Mouse (Mus musculus) liver, adult 10 weeks (tissue): ENCODE results near the gene Olfr625-ps1. TPM values are rescaled to one million over a fixed set of nuclear protein-coding genes. Genes with fewer than 3 reads are reported as not detected.

Experiments
- polyA plus RNA-seq: library from polyadenylated mRNA; stranded (reverse); fragments of 350-450 nt; fragmentation: Illumina TruSeq; extraction: RNeasy Lipid Tissue Mini Kit (QIAGEN cat#74804); gene quantifications from one replicate; pipeline ENCODE4 v1.2.3, GENCODE M21; 2014; ENCODE audit warnings: low read depth, low replicate concordance

The Olfr625-ps1 gene
- not detected for polyA plus RNA-seq

GRCm38 (mm10) chr7:103682420-103682819 is at the start of gene Olfr625-ps1:
TSS of gene Olfr625-ps1 (plus strand) at chr7:103682720.

GRCm38 (mm10) chr7:103642602-103643001 is 39.9 kb upstream of the Olfr625-ps1 start, which contains the start of gene Olfr622:
TSS of gene Olfr622 (minus strand) at chr7:103642702.

GRCm38 (mm10) chr7:103663598-103663997 is 18.9 kb upstream of the Olfr625-ps1 start, which contains the start of gene Olfr623:
TSS of gene Olfr623 (minus strand) at chr7:103663698.

DNA sequence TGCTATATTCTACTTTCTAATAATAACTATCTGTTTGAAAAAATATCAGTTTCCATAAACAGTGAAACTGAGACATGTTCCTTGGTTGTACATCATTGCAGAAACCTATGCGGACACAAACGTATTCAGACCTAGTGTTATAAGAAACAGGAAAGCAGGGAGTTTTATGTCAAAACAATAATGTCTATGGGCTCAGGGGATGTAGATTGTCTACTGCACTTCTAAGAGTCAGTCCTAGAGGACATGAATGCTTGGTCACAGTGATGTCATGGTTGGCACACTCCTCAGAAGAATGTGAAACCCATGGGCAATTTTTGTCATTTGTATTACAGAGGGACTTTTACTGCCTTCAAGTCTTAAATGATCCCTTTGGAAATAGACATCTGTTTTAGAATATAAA is 11.4 kb upstream of the Olfr625-ps1 start, which contains the start of gene Olfr624:
Gene Olfr624 (minus strand): TSS at position 101 of the 400 bp plus-strand sequence.

GRCm38 (mm10) chr7:103714371-103714770 is 31.9 kb downstream of the Olfr625-ps1 start, which contains the start of gene Olfr243:
TSS of gene Olfr243 (plus strand) at chr7:103714671.

DNA sequence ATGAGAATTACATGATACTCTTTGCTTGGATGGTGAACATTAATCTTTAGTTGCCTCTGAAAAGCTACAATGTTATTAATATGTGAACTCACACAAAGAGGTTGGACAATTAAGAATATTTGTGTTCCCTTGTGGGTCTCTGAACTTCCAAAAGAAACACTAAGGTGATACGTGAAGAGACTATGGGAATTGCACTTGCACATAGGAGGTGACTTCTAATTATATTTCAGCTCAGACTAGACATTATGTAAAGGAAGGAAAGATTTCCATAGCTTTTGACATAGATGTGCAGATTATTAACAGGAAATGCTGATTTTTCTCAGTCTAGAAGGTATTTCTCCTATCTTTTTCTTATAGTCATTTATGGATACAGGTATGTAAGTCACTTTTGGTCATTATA is 47.6 kb downstream of the Olfr625-ps1 start, which contains the start of gene Olfr628:
Gene Olfr628 (plus strand): TSS at position 301 of the 400 bp plus-strand sequence.

Other genes starting within 250 kb of the Olfr625-ps1 start
- gene Olfr605, start 237.3 kb upstream of the Olfr625-ps1 start, polyA plus RNA-seq: not detected
- gene Olfr606, start 233.7 kb upstream of the Olfr625-ps1 start, polyA plus RNA-seq: not detected
- not detected for gene Olfr607, start 218.6 kb upstream of the Olfr625-ps1 start, polyA plus RNA-seq
- not detected for gene Olfr608, start 212.8 kb upstream of the Olfr625-ps1 start, polyA plus RNA-seq
- not detected for gene Olfr609, start 184.7 kb upstream of the Olfr625-ps1 start, polyA plus RNA-seq
- gene Olfr610, start 170.6 kb upstream of the Olfr625-ps1 start, polyA plus RNA-seq: not detected
- gene Olfr611, start 161.9 kb upstream of the Olfr625-ps1 start, polyA plus RNA-seq: not detected
- gene Olfr612, start 140.0 kb upstream of the Olfr625-ps1 start, polyA plus RNA-seq: not detected
- not detected for gene Olfr613, start 134.6 kb upstream of the Olfr625-ps1 start, polyA plus RNA-seq
- gene Olfr615, start 126.6 kb upstream of the Olfr625-ps1 start, polyA plus RNA-seq: not detected
- gene Olfr616, start 113.6 kb upstream of the Olfr625-ps1 start, polyA plus RNA-seq: not detected
- not detected for gene Olfr617, start 109.7 kb upstream of the Olfr625-ps1 start, polyA plus RNA-seq
- gene Olfr618, start 92.6 kb upstream of the Olfr625-ps1 start, polyA plus RNA-seq: not detected
- gene Olfr619, start 82.1 kb upstream of the Olfr625-ps1 start, polyA plus RNA-seq: not detected
- gene Olfr620, start 70.2 kb upstream of the Olfr625-ps1 start, polyA plus RNA-seq: not detected
- gene Olfr622, start 40.0 kb upstream of the Olfr625-ps1 start, polyA plus RNA-seq: not detected
- gene Olfr623, start 19.0 kb upstream of the Olfr625-ps1 start, polyA plus RNA-seq: not detected
- 0.13 TPM for gene Olfr624, start 11.5 kb upstream of the Olfr625-ps1 start, polyA plus RNA-seq
- gene Olfr243, start 32.0 kb downstream of the Olfr625-ps1 start, polyA plus RNA-seq: not detected
- gene Olfr628, start 47.7 kb downstream of the Olfr625-ps1 start, polyA plus RNA-seq: not detected
- not detected for gene Olfr629, start 62.2 kb downstream of the Olfr625-ps1 start, polyA plus RNA-seq
- not detected for gene Olfr630, start 74.6 kb downstream of the Olfr625-ps1 start, polyA plus RNA-seq
- gene Olfr69, start 88.9 kb downstream of the Olfr625-ps1 start, polyA plus RNA-seq: not detected
- not detected for gene Olfr68, start 97.0 kb downstream of the Olfr625-ps1 start, polyA plus RNA-seq
- not detected for gene Olfr67, start 109.1 kb downstream of the Olfr625-ps1 start, polyA plus RNA-seq
- 14.4 TPM for gene Hbb-bt, start 131.3 kb downstream of the Olfr625-ps1 start, polyA plus RNA-seq
- 131 TPM for gene Hbb-bs, start 145.4 kb downstream of the Olfr625-ps1 start, polyA plus RNA-seq
- not detected for gene Hbb-bh2, start 157.8 kb downstream of the Olfr625-ps1 start, polyA plus RNA-seq
- not detected for gene Hbb-bh1, start 160.4 kb downstream of the Olfr625-ps1 start, polyA plus RNA-seq
- not detected for gene Hbb-y, start 170.5 kb downstream of the Olfr625-ps1 start, polyA plus RNA-seq
- gene Olfr66, start 203.5 kb downstream of the Olfr625-ps1 start, polyA plus RNA-seq: not detected
- not detected for gene Olfr64, start 211.8 kb downstream of the Olfr625-ps1 start, polyA plus RNA-seq
- gene Olfr65, start 220.8 kb downstream of the Olfr625-ps1 start, polyA plus RNA-seq: not detected
- gene Olfr631, start 246.1 kb downstream of the Olfr625-ps1 start, polyA plus RNA-seq: not detected